Mouse (Mus musculus) heart, embryonic 11.5 days (tissue): ENCODE measurements around the gene Arhgap24. TPM values are rescaled to one million over a fixed set of nuclear protein-coding genes. Genes with fewer than 3 reads are reported as not detected.

Experiments
- ATAC-seq: fragments of 200-750 bp; cut with Nextera tagmentation; replicated peaks from 2 replicates; pipeline ENCODE4 v1.8.0; 2017; ENCODE audit warnings: moderate library complexity; ENCODE audit not compliant: insufficient number of reproducible peaks, low FRiP score, low TSS enrichment
- H3K27ac ChIP-seq: fragments of 300-500 bp; sonication (generic); 2 replicates; pipeline ENCODE4 v1.5.1; 2014; ENCODE audit warnings: mild to moderate bottlenecking, low read depth, low read length
- H3K27me3 ChIP-seq: fragments of 300-500 bp; sonication (generic); 2 replicates; pipeline ENCODE4 v1.6.1; 2014; ENCODE audit warnings: mild to moderate bottlenecking, low read length, mixed read lengths; ENCODE audit not compliant: control insufficient read depth, insufficient read depth
- H3K36me3 ChIP-seq: fragments of 300-500 bp; sonication (generic); 2 replicates; pipeline ENCODE4 v1.6.1; 2014; ENCODE audit warnings: mild to moderate bottlenecking, low read length, moderate library complexity, mixed read lengths; ENCODE audit not compliant: control insufficient read depth, insufficient read depth
- H3K4me1 ChIP-seq: fragments of 300-500 bp; sonication (generic); 2 replicates; pipeline ENCODE4 v1.6.1; 2014; ENCODE audit warnings: low read length; ENCODE audit not compliant: control insufficient read depth, insufficient read depth
- H3K4me2 ChIP-seq: fragments of 300-500 bp; sonication (generic); 2 replicates; pipeline ENCODE4 v1.6.1; 2014; ENCODE audit warnings: mild to moderate bottlenecking, moderate library complexity
- H3K4me3 ChIP-seq: fragments of 300-500 bp; sonication (generic); 2 replicates; pipeline ENCODE4 v1.5.1; 2014; ENCODE audit warnings: low read depth, low read length
- H3K9ac ChIP-seq: fragments of 300-500 bp; sonication (generic); 2 replicates; pipeline ENCODE4 v1.6.1; 2014; ENCODE audit warnings: mild to moderate bottlenecking, low read depth, low read length, moderate library complexity
- H3K9me3 ChIP-seq: fragments of 300-500 bp; sonication (generic); replicated peaks from 2 replicates; pipeline ENCODE4 v1.6.1; 2016; ENCODE audit warnings: low read length; ENCODE audit not compliant: control insufficient read depth
- WGBS: fragments of 180-500 bp; shearing (Covaris S2); extraction: QIAGEN DNeasy Blood & Tissue Kit; methylation state at CpG from one replicate; pipeline ENCODE4 v1.1.7; 2014; ENCODE audit not compliant: insufficient replicate concordance; 5-methylcytosine and 5-hydroxymethylcytosine counted together
- polyA plus RNA-seq: library from polyadenylated mRNA; unstranded; fragments of >200 nt; fragmentation: Nextera tagmentation; extraction: Ambion mirVana; gene quantifications from 2 replicates; pipeline ENCODE4 v1.2.1, GENCODE M21; 2014

Gene Arhgap24
- polyA plus RNA-seq, 1 experiment from 2014 or later = 6.2 TPM

DNA sequence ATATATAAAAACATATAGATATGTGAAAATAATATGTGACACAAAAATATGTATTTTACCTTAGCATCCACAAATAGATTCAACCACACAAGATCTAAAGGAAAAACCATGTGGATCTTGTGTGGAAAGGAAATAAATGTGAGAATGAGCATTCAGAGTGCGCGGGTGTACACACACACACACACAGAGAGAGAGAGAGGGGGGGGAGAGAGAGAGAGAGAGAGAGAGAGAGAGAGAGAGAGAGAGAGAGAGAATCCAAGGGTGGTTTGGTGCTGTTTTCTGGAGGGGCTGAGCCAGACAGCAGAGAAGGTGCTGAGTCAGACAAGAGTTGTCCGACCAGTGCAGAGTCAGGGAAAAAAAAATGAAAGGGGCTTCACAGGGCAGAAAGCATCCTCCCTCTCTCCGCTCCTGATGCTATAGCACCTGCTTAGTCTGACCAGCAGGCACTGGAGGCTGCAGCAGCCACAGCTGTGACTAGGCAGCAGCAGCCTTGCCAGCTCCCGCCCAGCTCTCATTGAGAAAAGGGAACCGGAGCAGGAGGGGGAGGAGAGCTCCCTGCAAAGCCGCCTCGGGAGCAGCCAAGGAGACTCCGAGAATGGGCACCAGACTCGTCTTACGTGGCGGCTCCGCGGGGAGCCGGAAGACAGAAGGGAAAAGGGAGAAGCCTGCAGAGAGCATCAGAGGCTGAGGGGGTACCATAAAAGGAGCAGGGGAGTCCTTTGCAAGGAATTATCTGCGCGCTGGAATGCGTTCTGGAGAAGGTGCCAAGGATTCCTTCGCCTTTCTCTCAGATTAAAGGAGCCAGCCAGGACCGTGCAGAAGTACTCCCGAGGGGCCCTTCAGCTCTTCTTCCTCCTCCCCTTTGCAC is 363.8 kb downstream of the Arhgap24 start:
- H3K4me3 ChIP-seq = peak overlapping the region; percentile 51
- peak; percentile 74 for ATAC-seq
- peak overlapping the region; percentile 41; the same call in 1 of the 2 replicates for H3K27ac ChIP-seq
- WGBS = under 1% methylated on average over 21 of the region's 21 CpGs
- no peaks in the 10 kb centered on the region for H3K9me3 ChIP-seq
- peaks cover 11% of the 10 kb centered on the region; the same call in 1 of the 2 replicates for H3K4me1 ChIP-seq
- H3K4me2 ChIP-seq = peak overlapping the region; percentile 80
- peak overlapping the region; percentile 70 for H3K9ac ChIP-seq
- no peaks in the 10 kb centered on the region for H3K27me3 ChIP-seq
- no peaks in the 10 kb centered on the region for H3K36me3 ChIP-seq

DNA sequence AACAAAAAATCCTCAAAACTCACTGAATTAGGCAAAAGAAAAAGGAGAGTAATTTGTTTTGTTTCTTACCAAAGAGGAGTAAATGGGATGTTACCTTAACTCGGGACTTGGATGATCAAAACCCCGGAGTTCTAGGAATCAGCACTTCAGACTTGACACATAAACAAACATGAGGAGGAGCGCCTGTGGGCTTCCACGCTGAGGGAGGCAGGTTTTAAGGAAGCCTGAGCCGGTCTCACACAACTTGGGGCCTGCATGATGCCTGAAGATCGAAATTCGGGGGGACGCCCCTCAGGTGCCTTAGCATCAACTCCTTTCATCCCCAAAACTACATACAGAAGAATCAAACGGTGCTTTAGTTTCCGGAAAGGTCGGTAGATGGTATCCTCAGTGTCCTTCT is 364.6 kb downstream of the Arhgap24 start:
- H3K4me2 ChIP-seq = peak overlapping the region; percentile 80
- peak overlapping the region; percentile 51 for H3K4me3 ChIP-seq
- H3K9ac ChIP-seq = no peak overlapping the region
- H3K9me3 ChIP-seq = no peaks in the 10 kb centered on the region
- H3K4me1 ChIP-seq = peaks cover 11% of the 10 kb centered on the region; the same call in 1 of the 2 replicates
- WGBS = 9% methylated on average over 11 of the region's 11 CpGs
- no peak for ATAC-seq
- H3K27me3 ChIP-seq = no peaks in the 10 kb centered on the region
- no peaks in the 10 kb centered on the region for H3K36me3 ChIP-seq
- H3K27ac ChIP-seq = no peak overlapping the region

- Histone ChIP-seq H3K4me1 (peaks cover 11% of the 10 kb centered on the region; the same call in 1 of the 2 replicates), H3K27ac (no peak overlapping the region), H3K27me3 (no peaks in the 10 kb centered on the region), H3K9me3 (no peaks in the 10 kb centered on the region), H3K4me3 (no peak overlapping the region), H3K9ac (no peak overlapping the region), H3K4me2 (no peak overlapping the region), H3K36me3 (no peaks in the 10 kb centered on the region)
- 58% methylated on average over 4 of the region's 4 CpGs for WGBS
- no peak for ATAC-seq
Observed at GRCm38 (mm10) chr5:102847859-102848258, 366.7 kb downstream of the Arhgap24 start.

DNA sequence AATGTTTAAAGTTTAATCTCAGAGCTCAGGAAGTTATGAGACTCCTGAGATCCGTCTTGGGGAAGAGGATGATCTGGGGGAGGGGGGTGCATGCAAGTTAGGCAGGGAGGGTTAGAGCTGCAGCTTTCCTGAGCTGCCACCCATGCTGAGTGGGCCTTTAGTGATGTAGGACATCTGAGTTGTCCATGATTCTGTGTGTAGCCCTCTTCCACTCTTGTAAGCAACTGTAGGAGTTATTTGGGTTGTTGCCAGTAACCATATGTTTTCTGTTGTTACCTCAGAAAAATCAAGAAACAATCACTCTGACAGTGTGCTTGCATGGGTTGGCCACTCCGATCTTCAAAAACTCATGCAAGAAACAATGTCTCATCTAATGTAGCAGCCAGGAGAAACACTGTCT is 370.6 kb downstream of the Arhgap24 start:
- H3K9me3 ChIP-seq = no peaks in the 10 kb centered on the region
- WGBS = 65% methylated on average over 2 of the region's 2 CpGs
- no peak for ATAC-seq

DNA sequence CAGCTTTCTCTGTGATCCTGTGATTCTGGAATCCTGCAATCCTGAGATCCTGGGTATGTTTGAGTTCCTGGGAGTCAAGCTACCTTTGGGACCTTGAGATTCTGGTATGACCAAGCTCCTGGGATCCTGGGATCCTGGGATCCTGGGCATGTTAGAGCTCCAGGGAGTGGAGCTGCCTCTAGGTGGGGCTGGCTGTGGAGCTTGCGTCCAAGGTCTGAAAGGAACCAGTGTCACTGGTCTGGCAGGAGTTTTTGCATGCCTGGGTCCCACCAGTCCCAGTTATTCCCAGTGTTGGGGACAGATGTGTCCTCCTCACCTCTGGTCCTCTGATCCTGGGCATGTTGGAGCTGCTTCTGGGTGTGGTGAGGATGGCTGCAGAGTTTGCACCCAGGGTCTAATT is 372.6 kb downstream of the Arhgap24 start:
- no peak overlapping the region for H3K27ac ChIP-seq
- no peaks in the 10 kb centered on the region for H3K4me1 ChIP-seq
- 61% methylated on average over 1 of the region's 1 CpGs for WGBS
- H3K27me3 ChIP-seq = no peaks in the 10 kb centered on the region
- no peak for ATAC-seq
- H3K9me3 ChIP-seq = no peaks in the 10 kb centered on the region
- no peak overlapping the region for H3K9ac ChIP-seq
- no peak overlapping the region for H3K4me2 ChIP-seq
- no peaks in the 10 kb centered on the region for H3K36me3 ChIP-seq
- no peak overlapping the region for H3K4me3 ChIP-seq

More for the DNA sequence above, 370.6 kb downstream of the Arhgap24 start:
- no peak overlapping the region for H3K27ac ChIP-seq
- no peak overlapping the region for H3K4me3 ChIP-seq
- H3K36me3 ChIP-seq = no peaks in the 10 kb centered on the region
- H3K4me1 ChIP-seq = peaks cover 8% of the 10 kb centered on the region; the same call in 1 of the 2 replicates
- no peak overlapping the region for H3K4me2 ChIP-seq
- H3K27me3 ChIP-seq = no peaks in the 10 kb centered on the region
- no peak overlapping the region for H3K9ac ChIP-seq

DNA sequence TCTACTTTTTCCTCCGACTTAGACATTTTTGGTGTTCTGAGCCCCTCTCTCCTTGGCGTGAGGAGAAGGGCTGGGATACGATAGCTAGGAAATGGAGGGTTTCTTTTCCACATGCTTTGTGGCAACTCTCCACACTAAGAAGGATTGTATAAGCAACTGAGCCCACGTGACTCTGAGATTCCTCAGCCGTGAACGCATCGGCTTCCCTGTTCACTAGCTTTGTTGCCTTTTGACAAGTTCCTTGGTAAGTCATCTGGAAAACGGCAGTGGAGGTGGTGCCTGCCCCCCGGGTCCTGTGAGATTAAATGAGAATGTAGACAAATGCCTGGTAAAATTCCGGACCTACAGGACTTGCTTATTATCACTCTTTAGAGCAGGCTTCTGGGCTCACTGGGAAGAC is 374.6 kb downstream of the Arhgap24 start:
- ATAC-seq = no peak
- Histone ChIP-seq H3K9me3 (no peaks in the 10 kb centered on the region), H3K27ac (no peak overlapping the region), H3K4me3 (no peak overlapping the region), H3K36me3 (no peaks in the 10 kb centered on the region), H3K4me1 (no peaks in the 10 kb centered on the region), H3K9ac (no peak overlapping the region), H3K27me3 (no peaks in the 10 kb centered on the region), H3K4me2 (peak overlapping the region; percentile 12; the same call in 1 of the 2 replicates)
- WGBS = 45% methylated on average over 10 of the region's 10 CpGs

DNA sequence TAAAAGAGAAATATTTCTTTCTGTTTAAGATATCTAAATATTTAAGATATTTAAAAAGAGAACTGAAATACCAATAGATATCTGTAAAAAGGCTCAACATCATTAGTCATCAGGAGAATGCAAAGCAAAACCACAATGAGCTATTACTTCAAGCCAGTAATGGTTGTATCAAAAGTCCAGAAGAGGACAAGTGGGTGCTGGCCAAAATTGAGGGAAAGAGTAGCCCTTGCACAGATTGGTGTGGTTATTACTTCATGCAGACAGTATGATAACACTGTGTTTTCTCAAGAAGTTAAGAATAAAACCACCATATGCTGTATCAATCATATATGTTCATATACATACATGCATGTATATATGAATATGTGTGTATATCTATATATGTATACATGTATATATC is 376.9 kb downstream of the Arhgap24 start:
- H3K4me3 ChIP-seq = no peak overlapping the region
- ATAC-seq = no peak
- no peaks in the 10 kb centered on the region for H3K9me3 ChIP-seq
- no peaks in the 10 kb centered on the region for H3K4me1 ChIP-seq
- no peak overlapping the region for H3K4me2 ChIP-seq
- H3K27me3 ChIP-seq = no peaks in the 10 kb centered on the region
- no peak overlapping the region for H3K27ac ChIP-seq
- no peaks in the 10 kb centered on the region; the same call in 1 of the 2 replicates for H3K36me3 ChIP-seq
- H3K9ac ChIP-seq = no peak overlapping the region

GRCm38 (mm10) chr5:102859749-102860148 is 378.6 kb downstream of the Arhgap24 start:
- H3K9ac ChIP-seq = no peak overlapping the region
- no peak overlapping the region for H3K4me3 ChIP-seq
- H3K36me3 ChIP-seq = no peaks in the 10 kb centered on the region; the same call in 1 of the 2 replicates
- no peak overlapping the region for H3K27ac ChIP-seq
- 78% methylated on average over 11 of the region's 11 CpGs for WGBS
- H3K27me3 ChIP-seq = no peaks in the 10 kb centered on the region
- ATAC-seq = no peak
- no peaks in the 10 kb centered on the region for H3K4me1 ChIP-seq
- no peak overlapping the region for H3K4me2 ChIP-seq
- no peaks in the 10 kb centered on the region for H3K9me3 ChIP-seq

- Histone ChIP-seq H3K4me3 (no peak overlapping the region), H3K9ac (no peak overlapping the region), H3K4me2 (no peak overlapping the region), H3K27ac (no peak overlapping the region), H3K27me3 (no peaks in the 10 kb centered on the region), H3K9me3 (no peaks in the 10 kb centered on the region), H3K36me3 (no peaks in the 10 kb centered on the region), H3K4me1 (no peaks in the 10 kb centered on the region)
- WGBS = 60% methylated on average over 5 of the region's 5 CpGs
- no peak for ATAC-seq
Observed at GRCm38 (mm10) chr5:102868196-102868595, 387.0 kb downstream of the Arhgap24 start.
